Mouse (Mus musculus) liver, postnatal 0 days (tissue): ENCODE data around the gene Stmn1.

Source experiments
- CTCF ChIP-seq: sonication (generic); IDR thresholded peaks from 2 replicates; pipeline ENCODE4 v1.5.1; 2016; ENCODE audit warnings: antibody characterized with exemption, low read depth
- EP300 ChIP-seq: IDR thresholded peaks from 2 replicates; pipeline ENCODE4 v1.6.1; 2016; ENCODE audit warnings: antibody characterized with exemption, low read depth, mild to moderate bottlenecking

GRCm38 (mm10) chr4:134489986-134490665 lies 22.0 kb downstream of the Stmn1 start:
- no peak for TF ChIP-seq CTCF
- TF ChIP-seq EP300, result no peak
